In the genomic region with DNA sequence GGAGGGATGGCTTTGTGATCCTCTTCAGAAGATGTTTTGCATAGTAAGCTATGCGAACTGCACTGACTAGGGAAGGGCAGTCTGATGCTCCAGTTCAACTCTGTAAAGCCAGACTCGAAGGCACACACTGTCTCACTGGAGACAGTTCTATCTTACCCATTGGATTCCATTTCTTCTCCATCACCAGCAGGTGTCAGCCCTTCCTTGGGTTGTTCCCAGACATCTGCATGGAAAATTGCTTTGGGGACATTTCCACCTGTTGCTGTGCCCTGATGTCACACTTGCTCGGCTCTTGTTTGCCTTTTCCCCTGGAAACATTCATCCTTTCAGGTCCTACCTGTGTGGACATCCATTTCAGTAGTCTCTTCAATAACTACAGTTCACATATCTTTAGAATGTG, we compare ENCODE assay signal across 10 mouse cellular contexts. TPM values are rescaled to one million over a fixed set of nuclear protein-coding genes. Genes with fewer than 3 reads are reported as not detected.
DNase-seq lines count a peak whose midpoint lies in the region; ATAC-seq lines count a peak whose summit lies in the region.
"Had no signal": no experiment of that assay in that cellular context is flagged by ENCODE, and none has a peak within 500 bp of the region (broad histone marks: within the 10 kb centered on the region; RNA-seq: fewer than 3 reads in every experiment).

No protein-coding gene starts in this region.

- no peak overlapping the region for H3K27ac ChIP-seq in kidney, embryonic 16.5 days (ENCODE audit: low read length)

- ATAC-seq in kidney, embryonic 16.5 days (ENCODE audit: low FRiP score, low TSS enrichment), result peak; percentile 42; the same call in 1 of the 2 replicates

- H3K4me2 ChIP-seq in kidney, embryonic 16.5 days (replicated peaks; ENCODE audit: low read depth, low read length), result no peak overlapping the region

- H3K9me3 ChIP-seq in kidney, embryonic 16.5 days (ENCODE audit: low read length), result no peaks in the 10 kb centered on the region

- 48% methylated on average over 3 of the region's 3 CpGs for WGBS in kidney, embryonic 16.5 days

- H3K4me1 ChIP-seq in kidney, embryonic 16.5 days (ENCODE audit: insufficient read depth, low read length), result no peaks in the 10 kb centered on the region

- no peaks in the 10 kb centered on the region for H3K27me3 ChIP-seq in kidney, embryonic 16.5 days (ENCODE audit: insufficient read depth, low read length)

- intact Hi-C loops in heart, postnatal 10 days (cut with DNase I), result loop anchor here (1.0 kb wide), 2 partner anchors 264 to 349 kb away; no protein-coding TSS in a partner anchor

- H3K4me3 ChIP-seq in kidney, embryonic 16.5 days (ENCODE audit: low read length), result no peak overlapping the region

- H3K36me3 ChIP-seq in kidney, embryonic 16.5 days (ENCODE audit: insufficient read depth, low read length), result no peaks in the 10 kb centered on the region

- peak; percentile 31 to 41 for DNase-seq in heart, postnatal 10 days
- DNase-seq in heart, adult 11 months, result no peak
- peak; percentile 23 for DNase-seq in urinary bladder, postnatal 14 days (ENCODE audit: low spot score)
- DNase-seq in urinary bladder, postnatal 25 days (ENCODE audit: low spot score), result no peak
- DNase-seq in retina, postnatal 7 days (ENCODE audit: low read depth, low spot score), result peak; percentile 19
- no peak for DNase-seq in gastrocnemius, adult 18-20 months (ENCODE audit: low spot score)
- DNase-seq in yolk sac, embryonic 10.5 days (ENCODE audit: low spot score), result no peak

- H3K9ac ChIP-seq in kidney, embryonic 16.5 days (replicated peaks; ENCODE audit: low read length), result no peak overlapping the region

RNA-seq across cellular contexts. Expression of a gene that starts 36.4 kb away (rescaled TPM):
- total RNA-seq in heart, postnatal 10 days (2021), result not detected
- 0.33 TPM in 1 of 2 replicates, not detected in the other for polyA plus RNA-seq in kidney, embryonic 16.5 days (2015; fragmentation: Nextera tagmentation; extraction: Ambion mirVana)
- not detected for total RNA-seq in gastrocnemius, adult 18-20 months (2021)
- total RNA-seq: adrenal gland, adult 18-20 months had no signal
- polyA plus RNA-seq: gonadal fat pad, adult 2 months had no signal

Comparison
In these comparisons a context has a peak if more than half of its experiments do, and no peak if none do; other contexts are left out.
1. DNase-seq: peak in heart, postnatal 10 days (2 of 2), urinary bladder, postnatal 14 days (single experiment) and retina, postnatal 7 days (single experiment); none in heart, adult 11 months (single experiment), urinary bladder, postnatal 25 days (single experiment), gastrocnemius, adult 18-20 months (single experiment) and yolk sac, embryonic 10.5 days (single experiment).